Mouse (Mus musculus): ENCODE measurements around the gene Padi4. TPM values are rescaled to one million over a fixed set of nuclear protein-coding genes. Genes with fewer than 3 reads are reported as not detected.

The Padi4 gene
- polyA plus RNA-seq, 2 experiments from 2014 or later: 0.56 TPM; not detected in 1

GRCm38 (mm10) chr4:140788264-140788663 lies 14.2 kb upstream of the Padi4 start:
- no peak for ATAC-seq

DNA sequence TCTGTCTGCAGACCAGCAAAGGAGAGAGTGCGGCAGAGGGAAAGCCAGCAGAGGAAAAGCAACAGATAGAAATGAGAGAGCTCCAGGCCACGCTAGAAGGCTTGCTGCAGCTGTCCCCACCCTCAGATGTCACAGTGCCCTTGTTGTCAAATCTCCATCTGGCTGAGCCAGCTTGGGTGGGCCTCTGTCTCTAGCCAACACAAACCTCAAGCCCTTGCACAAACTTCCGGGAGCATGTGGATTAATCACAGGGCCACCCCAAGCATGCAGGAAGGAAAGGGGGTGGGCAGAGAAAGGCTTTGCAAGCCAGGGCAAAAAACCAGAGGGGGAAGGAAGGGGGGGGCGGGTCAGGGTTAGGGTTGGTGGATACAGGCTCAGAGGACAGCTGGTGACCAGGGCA lies 13.4 kb upstream of the Padi4 start:
- no peak for ATAC-seq

DNA sequence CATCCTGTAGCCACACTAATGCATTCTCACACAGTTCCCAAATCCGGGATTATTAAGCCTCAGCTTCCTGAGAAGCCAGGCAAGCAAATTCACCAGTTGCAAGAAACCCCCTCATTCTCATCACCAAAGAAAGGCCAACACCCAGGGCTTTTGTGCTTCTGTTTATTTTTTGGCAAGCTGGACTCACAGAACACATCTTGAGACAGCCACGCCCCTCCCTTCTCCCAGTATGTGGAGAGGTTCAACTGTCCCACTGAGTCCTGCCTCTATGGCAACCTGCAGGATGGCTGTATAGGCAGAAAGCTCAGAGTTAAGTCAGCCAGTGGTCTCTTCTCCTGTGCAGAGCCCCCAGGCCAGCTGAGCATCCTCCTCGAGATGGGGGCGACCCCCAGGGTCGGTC lies 11.2 kb upstream of the Padi4 start:
- ATAC-seq: no peak

- no peak for ATAC-seq
These were observed 10.4 kb upstream of the Padi4 start for GRCm38 (mm10) chr4:140784292-140784945.

DNA sequence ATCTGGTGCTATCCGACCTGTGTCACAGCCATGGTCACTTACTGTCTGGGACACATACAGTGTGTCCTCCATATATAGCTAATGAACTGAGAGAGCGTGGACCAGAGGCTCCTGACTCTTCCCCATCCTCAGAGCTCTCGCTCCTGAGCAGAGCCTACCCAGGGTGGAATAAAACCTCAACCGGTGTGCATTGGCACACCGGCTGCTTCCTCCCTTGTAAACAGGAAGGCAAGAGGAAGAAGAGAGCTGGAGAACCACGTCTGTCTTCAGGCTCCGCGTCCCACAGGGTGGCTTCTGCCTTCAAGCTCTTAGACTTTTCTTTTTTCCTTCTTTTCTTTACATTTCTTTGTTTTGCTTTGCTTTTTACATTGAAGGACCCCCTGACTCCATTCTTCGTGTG lies 8.8 kb upstream of the Padi4 start:
- no peak for ATAC-seq

DNA sequence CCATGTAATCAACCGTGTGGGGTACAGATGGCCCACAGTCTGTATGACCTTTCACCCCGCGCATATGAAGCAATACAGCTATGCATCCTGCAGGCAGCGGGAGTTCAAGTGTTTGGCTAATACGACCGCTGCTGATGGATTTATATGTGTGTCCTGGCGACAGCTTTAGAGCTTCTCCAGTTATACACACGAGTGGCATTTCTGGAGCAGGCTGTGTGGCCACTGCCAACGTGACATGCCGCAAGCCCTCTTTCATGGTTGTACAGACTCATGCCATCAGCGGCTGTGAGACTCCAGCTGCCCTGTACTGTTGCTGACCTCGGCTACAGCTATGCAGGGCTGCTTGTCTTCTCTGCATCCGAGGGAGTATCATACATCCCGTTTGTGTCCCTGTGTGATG lies 6.5 kb upstream of the Padi4 start:
- ATAC-seq: no peak

GRCm38 (mm10) chr4:140779803-140780397 lies 5.9 kb upstream of the Padi4 start:
- no peak for ATAC-seq

GRCm38 (mm10) chr4:140776623-140777022 lies 2.6 kb upstream of the Padi4 start:
- no peak for ATAC-seq

- ATAC-seq: no peak
These were observed 1.8 kb upstream of the Padi4 start for GRCm38 (mm10) chr4:140775876-140776275.

DNA sequence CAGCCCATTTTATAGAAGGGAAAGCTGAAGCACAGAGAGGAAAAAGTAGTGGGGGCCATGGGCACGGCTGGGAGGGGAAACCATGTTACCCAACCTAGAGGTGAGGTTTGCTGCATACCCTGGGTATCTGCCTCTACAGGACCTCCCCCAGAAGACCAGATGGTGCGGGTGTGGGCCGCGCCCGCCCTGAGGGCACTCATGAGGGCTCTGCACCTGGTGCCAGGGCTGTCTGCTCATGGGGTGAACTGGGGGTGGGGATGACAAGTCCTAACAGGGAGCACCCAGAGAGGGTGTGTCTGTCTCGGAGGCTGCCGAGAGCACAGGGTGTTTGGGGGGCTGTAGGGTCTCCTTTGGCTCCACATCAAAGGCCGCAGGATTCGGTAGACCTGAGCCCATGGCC lies 857 bp upstream of the Padi4 start:
- ATAC-seq: no peak

GRCm38 (mm10) chr4:140771091-140771490 lies 2.9 kb downstream of the Padi4 start:
- ATAC-seq: no peak

DNA sequence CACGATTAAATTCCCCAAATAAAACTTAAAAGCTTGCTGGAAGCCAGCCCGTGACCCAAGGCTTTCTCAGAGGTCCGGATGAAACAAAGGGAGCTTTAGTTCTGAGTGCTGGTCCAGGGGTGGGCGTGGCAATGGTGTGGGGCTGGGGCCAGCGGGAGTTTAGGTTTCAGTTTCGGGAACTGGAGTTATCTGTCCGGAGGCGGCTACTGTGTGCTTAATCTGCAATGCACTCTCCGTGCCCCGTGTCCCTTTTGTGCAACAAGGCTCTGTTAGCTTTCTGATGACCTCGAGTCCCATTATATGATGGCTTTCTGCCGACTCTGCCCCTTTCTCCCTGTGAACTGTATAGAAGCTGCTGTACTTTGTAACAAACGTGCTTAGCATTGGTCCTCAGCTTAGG lies 3.6 kb downstream of the Padi4 start:
- no peak for ATAC-seq

- ATAC-seq: no peak
These were observed 5.1 kb downstream of the Padi4 start for GRCm38 (mm10) chr4:140768973-140769372.

DNA sequence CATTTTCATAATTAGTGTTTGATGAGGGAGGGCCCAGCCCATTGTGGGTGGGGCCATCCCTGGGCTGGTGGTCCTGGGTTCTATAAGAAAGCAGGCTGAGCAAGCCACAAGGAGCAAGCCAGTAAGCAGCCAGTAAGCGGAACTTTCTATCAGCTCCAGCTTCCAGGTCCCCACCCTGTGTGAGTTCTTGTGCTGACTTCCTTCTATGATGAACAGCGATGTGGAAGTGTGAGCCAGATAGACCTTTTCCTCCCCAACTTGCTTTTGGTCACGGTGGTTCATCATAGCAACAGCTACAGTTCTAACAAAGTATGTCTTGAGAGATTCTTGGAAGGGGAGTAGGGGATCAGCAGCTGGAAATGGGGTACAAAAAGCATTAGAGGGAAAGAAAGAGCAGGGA lies 8.1 kb downstream of the Padi4 start:
- no peak for ATAC-seq

- ATAC-seq: no peak
These were observed 10.9 kb downstream of the Padi4 start for GRCm38 (mm10) chr4:140763158-140763557.

DNA sequence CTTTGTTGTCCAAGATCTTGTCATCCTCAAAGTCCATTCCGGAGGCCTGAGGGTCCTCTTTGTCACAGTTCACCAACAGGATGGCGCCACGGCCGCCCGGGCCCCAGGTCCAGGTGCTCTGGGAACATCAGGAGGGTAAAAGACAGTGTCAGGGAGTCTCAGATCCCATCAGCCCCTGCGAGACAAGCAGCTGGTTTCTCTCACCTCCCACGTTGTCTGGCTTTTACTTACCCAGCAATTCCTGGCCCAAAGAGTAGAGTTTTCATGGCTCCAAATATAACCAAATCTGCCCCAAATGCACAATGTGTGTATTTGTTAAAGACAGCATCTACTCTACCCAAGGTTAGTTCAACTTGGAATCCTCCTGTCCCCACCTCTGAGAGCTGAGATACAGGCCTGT lies 12.4 kb downstream of the Padi4 start:
- ATAC-seq: no peak

DNA sequence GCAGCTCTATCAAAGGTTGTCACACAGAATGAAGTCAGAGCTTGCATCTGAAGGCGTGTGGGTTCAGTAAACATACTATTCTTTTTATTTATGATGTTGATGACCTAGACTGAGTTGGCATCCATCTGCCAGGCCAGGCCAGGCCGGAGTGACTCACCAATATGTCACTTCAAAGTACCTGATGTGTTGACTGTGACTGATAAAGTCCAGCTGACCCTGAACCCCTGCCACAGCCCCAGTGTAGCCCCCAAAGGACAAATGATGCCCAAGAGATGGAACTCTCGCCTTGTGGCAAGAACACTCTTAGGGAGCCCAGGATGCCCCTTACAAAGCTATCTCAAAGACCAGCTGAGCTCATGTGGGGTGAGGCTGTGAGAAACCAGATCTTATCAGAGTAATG lies 18.2 kb downstream of the Padi4 start:
- no peak for ATAC-seq

DNA sequence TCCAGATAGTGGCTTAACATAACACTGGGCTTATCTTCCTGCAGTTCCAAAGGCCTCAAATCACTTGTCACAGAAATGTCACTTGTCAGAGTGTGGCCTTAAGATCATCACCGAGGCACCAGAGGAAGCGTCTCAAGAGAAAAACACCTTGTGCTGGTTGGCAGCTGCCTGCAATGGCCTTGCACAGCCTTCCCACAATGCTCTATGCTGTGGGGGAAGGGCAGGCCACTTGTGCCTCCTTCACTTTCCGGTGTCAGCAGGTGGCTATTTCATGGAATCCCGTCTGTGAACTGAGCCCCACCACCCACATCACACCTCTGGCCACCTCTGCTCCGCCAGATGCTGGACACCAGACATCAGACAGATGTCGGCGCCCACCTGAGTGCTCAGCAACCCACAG lies 20.7 kb downstream of the Padi4 start:
- no peak for ATAC-seq

DNA sequence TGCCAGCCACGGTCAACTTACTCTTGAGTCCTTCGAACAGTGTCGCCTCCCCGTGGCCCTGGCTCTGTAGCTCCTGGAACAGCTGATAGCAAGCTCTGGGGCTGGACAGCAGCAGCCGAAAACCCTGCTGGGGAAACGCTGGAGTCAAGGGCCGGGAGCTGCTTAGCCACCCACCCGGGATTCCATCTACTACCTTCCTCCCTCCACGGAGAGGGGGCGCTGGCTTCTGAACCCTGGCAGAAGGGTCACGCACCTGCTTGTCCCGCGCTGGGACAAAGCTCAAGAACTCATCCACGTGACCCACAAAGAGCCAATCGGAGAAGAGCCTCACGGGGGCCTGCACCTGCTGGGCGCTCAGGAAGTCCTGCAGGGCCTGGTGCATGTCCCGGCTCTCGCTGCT lies 23.7 kb downstream of the Padi4 start:
- peak; percentile 54 for ATAC-seq

DNA sequence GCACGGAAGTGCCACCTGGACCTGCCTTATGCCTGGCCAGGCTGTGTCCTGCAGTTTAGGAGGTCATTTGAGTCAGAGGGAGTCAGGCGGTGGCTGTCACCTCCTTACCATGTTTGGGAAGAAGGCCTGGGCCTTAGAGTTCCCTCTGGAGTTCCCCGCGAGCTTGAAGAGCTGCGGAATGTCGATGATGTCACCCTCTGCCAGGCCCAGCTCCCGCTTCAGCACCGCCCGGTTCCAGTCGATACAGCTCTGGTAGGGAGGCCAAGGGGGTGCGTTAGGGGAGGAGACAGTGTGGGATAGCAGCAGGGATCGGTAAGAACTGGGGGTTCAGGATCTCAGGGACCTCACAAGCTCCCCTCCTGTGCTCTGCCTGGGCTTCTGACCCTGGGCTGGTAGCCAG lies 26.1 kb downstream of the Padi4 start:
- ATAC-seq: no peak

- ATAC-seq: no peak
These were observed 29.4 kb downstream of the Padi4 start for GRCm38 (mm10) chr4:140744654-140745053.

GRCm38 (mm10) chr4:140743086-140743485 lies 30.9 kb downstream of the Padi4 start:
- ATAC-seq: no peak

GRCm38 (mm10) chr4:140742543-140742942 lies 31.5 kb downstream of the Padi4 start, which contains the start of gene Padi6:
Gene Padi6 (minus strand): TSS chr4:140742643.
- no peak for ATAC-seq

DNA sequence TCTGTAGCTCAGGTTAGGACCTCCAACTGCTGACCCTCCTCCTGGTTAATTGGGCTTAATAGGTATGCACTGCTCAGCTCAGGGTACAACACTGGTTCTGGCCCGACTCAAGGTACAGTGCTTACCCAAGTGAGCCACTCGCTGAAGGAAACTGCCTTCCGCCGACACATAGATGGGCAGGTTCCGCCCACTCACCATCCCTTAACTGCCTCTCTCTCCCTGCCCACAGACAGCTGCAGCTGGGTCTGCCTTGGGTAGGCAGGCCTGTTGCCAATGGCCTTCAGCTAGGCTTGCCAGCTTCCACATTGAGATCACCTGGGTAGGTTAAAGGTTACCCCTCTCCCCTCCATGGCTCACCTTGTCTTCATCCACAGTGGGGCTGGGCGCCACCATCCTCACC lies 32.6 kb downstream of the Padi4 start:
- ATAC-seq: no peak

- no peak for ATAC-seq
These were observed 33.4 kb downstream of the Padi4 start for GRCm38 (mm10) chr4:140740655-140741054.

Measured in activated CD4-positive, CD25-positive, alpha-beta regulatory T cell, adult 4 months (primary cell).